In the genomic region with DNA sequence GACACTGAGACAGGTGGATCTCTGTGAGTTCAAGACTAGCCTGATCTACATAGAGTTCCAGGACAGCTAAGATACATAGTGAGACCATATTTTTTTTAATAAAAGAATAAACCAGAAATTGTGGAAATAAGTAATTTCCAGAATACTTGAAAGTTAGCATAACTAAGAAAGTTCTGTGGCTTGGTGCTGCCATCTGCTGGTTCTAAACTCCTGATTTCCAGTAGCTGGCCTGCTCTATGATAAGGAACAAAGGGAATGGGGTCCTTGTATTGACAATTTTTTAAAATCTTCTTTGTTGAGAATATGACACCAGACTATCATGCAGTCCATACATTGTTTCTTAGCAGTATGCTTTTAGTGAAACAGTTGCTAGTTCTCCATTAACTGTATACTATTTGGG, we compare ENCODE assay signal across 11 mouse cellular contexts. TPM values are rescaled to one million over a fixed set of nuclear protein-coding genes. Genes with fewer than 3 reads are reported as not detected.
DNase-seq lines count a peak whose midpoint lies in the region; ATAC-seq lines count a peak whose summit lies in the region.
"Had no signal": no experiment of that assay in that cellular context is flagged by ENCODE, and none has a peak within 500 bp of the region (broad histone marks: within the 10 kb centered on the region; RNA-seq: fewer than 3 reads in every experiment).

No protein-coding gene starts in this region.

- H3K9me3 ChIP-seq in forebrain, embryonic 14.5 days (replicated peaks; ENCODE audit: control insufficient read depth, low read length), result no peaks in the 10 kb centered on the region
- H3K9me3 ChIP-seq in forebrain, embryonic 16.5 days (ENCODE audit: control insufficient read depth, low read length), result no peaks in the 10 kb centered on the region
- H3K9me3 ChIP-seq in embryonic facial prominence, embryonic 14.5 days (ENCODE audit: control insufficient read depth, low read length), result no peaks in the 10 kb centered on the region
- H3K9me3 ChIP-seq: embryonic facial prominence, embryonic 12.5 days; liver, embryonic 13.5 days had no signal

- ATAC-seq in forebrain, embryonic 14.5 days, result no peak
- no peak for ATAC-seq in forebrain, embryonic 16.5 days
- ATAC-seq in embryonic facial prominence, embryonic 14.5 days (ENCODE audit: low read depth), result no peak

- H3K27me3 ChIP-seq in forebrain, embryonic 14.5 days (replicated peaks; ENCODE audit: control insufficient read depth, insufficient read depth, low read length), result no peaks in the 10 kb centered on the region
- H3K27me3 ChIP-seq in forebrain, embryonic 16.5 days (replicated peaks; ENCODE audit: control insufficient read depth, insufficient read depth, low read length), result no peaks in the 10 kb centered on the region
- H3K27me3 ChIP-seq in embryonic facial prominence, embryonic 14.5 days (replicated peaks; ENCODE audit: control insufficient read depth, insufficient read depth, low read length), result no peaks in the 10 kb centered on the region
- H3K27me3 ChIP-seq: embryonic facial prominence, embryonic 12.5 days; liver, embryonic 13.5 days had no signal

- peaks cover 10% of the 10 kb centered on the region for H3K4me1 ChIP-seq in forebrain, embryonic 14.5 days (ENCODE audit: control insufficient read depth, insufficient read depth, low read length)
- H3K4me1 ChIP-seq in forebrain, embryonic 16.5 days (replicated peaks; ENCODE audit: control insufficient read depth, insufficient read depth, low read length), result peaks cover 8% of the 10 kb centered on the region
- no peaks in the 10 kb centered on the region for H3K4me1 ChIP-seq in embryonic facial prominence, embryonic 14.5 days (ENCODE audit: control insufficient read depth, insufficient read depth, low read length)
- H3K4me1 ChIP-seq: embryonic facial prominence, embryonic 12.5 days; liver, embryonic 13.5 days had no signal

- H3K4me2 ChIP-seq in forebrain, embryonic 14.5 days (ENCODE audit: low read length), result no peak overlapping the region
- no peak overlapping the region for H3K4me2 ChIP-seq in forebrain, embryonic 16.5 days (ENCODE audit: low read length)
- no peak overlapping the region for H3K4me2 ChIP-seq in embryonic facial prominence, embryonic 14.5 days (ENCODE audit: low read depth, low read length)
- H3K4me2 ChIP-seq: embryonic facial prominence, embryonic 12.5 days; liver, embryonic 13.5 days had no signal

- H3K4me3 ChIP-seq in forebrain, embryonic 14.5 days (ENCODE audit: low read depth, low read length), result no peak overlapping the region
- H3K4me3 ChIP-seq in forebrain, embryonic 16.5 days (replicated peaks; ENCODE audit: low read length), result no peak overlapping the region
- no peak overlapping the region for H3K4me3 ChIP-seq in embryonic facial prominence, embryonic 14.5 days (ENCODE audit: low read depth, low read length)
- H3K4me3 ChIP-seq: embryonic facial prominence, embryonic 12.5 days; liver, embryonic 13.5 days had no signal

- DNase-seq in forebrain, embryonic 14.5 days (ENCODE audit: low spot score), result peak; percentile 59
- peak; percentile 17 for DNase-seq in left cerebral cortex, postnatal 4 days
- DNase-seq in left cerebral cortex, adult 8-10 months (ENCODE audit: low spot score in 2 of 2), result no peak
- peak; percentile 28 for DNase-seq in CD4-positive helper T cell, adult 2 months (ENCODE audit: low read depth, low spot score)
- DNase-seq in embryonic facial prominence, embryonic 14.5 days (ENCODE audit: low spot score), result peak; percentile 50
- DNase-seq in spleen, adult 12 weeks (ENCODE audit: low spot score), result no peak
- no peak for DNase-seq in frontal cortex, postnatal 14 days (ENCODE audit: low spot score in 2 of 2)
- DNase-seq: liver, embryonic 13.5 days had no signal

- no peak overlapping the region for H3K27ac ChIP-seq in forebrain, embryonic 14.5 days (ENCODE audit: low read depth, low read length)
- no peak overlapping the region for H3K27ac ChIP-seq in forebrain, embryonic 16.5 days (ENCODE audit: low read length)
- H3K27ac ChIP-seq in embryonic facial prominence, embryonic 14.5 days (replicated peaks; ENCODE audit: low read depth, low read length), result no peak overlapping the region
- H3K27ac ChIP-seq: embryonic facial prominence, embryonic 12.5 days; liver, embryonic 13.5 days had no signal

- no peak overlapping the region for H3K9ac ChIP-seq in forebrain, embryonic 14.5 days (ENCODE audit: low read length)
- no peak overlapping the region for H3K9ac ChIP-seq in forebrain, embryonic 16.5 days (replicated peaks; ENCODE audit: low read depth, low read length)
- H3K9ac ChIP-seq in embryonic facial prominence, embryonic 14.5 days (ENCODE audit: low read depth, low read length), result no peak overlapping the region
- H3K9ac ChIP-seq: embryonic facial prominence, embryonic 12.5 days; liver, embryonic 13.5 days had no signal

- intact Hi-C loops in left cerebral cortex, postnatal 4 days (cut with DNase I), result loop anchor here (10.0 kb wide), 1 partner anchor 164 kb away; no protein-coding TSS in a partner anchor

- peaks cover 38% of the 10 kb centered on the region for H3K36me3 ChIP-seq in forebrain, embryonic 14.5 days (ENCODE audit: control insufficient read depth, insufficient read depth, low read length)
- no peaks in the 10 kb centered on the region; the same call in 1 of the 2 replicates for H3K36me3 ChIP-seq in forebrain, embryonic 16.5 days (ENCODE audit: control insufficient read depth, insufficient read depth)
- peaks cover 41% of the 10 kb centered on the region for H3K36me3 ChIP-seq in embryonic facial prominence, embryonic 14.5 days (ENCODE audit: control insufficient read depth, insufficient read depth, low read length)

RNA-seq across cellular contexts. Expression of gene Kcnh3, which starts 25.9 kb away (rescaled TPM):
- polyA plus RNA-seq in forebrain, embryonic 14.5 days (2014; fragmentation: Nextera tagmentation; extraction: Ambion mirVana), result 3.3 and 3.6 TPM in 2 replicates
- 4.5 and 5.6 TPM in 2 replicates for polyA plus RNA-seq in forebrain, embryonic 16.5 days (2015; fragmentation: Nextera tagmentation; extraction: Ambion mirVana)
- total RNA-seq in left cerebral cortex, postnatal 4 days (2021), result 10 to 100 TPM; 66.6 to 67.3 TPM
- total RNA-seq in left cerebral cortex, adult 8-10 months (2022), result 100 to 1,000 TPM; 141 to 172 (median 154) TPM
- polyA plus RNA-seq in embryonic facial prominence, embryonic 14.5 days (2014; fragmentation: Nextera tagmentation; extraction: Ambion mirVana), result 1.5 TPM in 2 replicates
- total RNA-seq: hematopoietic stem cell, adult 5-6 weeks had no signal

RNA-seq across cellular contexts. Expression of gene Mcrs1, which starts 53.0 kb away (rescaled TPM):
- polyA plus RNA-seq in forebrain, embryonic 14.5 days (2014; fragmentation: Nextera tagmentation; extraction: Ambion mirVana), result 241 and 247 TPM in 2 replicates
- polyA plus RNA-seq in forebrain, embryonic 16.5 days (2015; fragmentation: Nextera tagmentation; extraction: Ambion mirVana), result 207 and 220 TPM in 2 replicates
- total RNA-seq in left cerebral cortex, postnatal 4 days (2021), result 100 to 1,000 TPM; 136 to 139 TPM
- 10 to 100 TPM; 86.7 to 96.0 (median 87.8) TPM for total RNA-seq in left cerebral cortex, adult 8-10 months (2022)
- 115 and 130 TPM in 2 replicates for polyA plus RNA-seq in embryonic facial prominence, embryonic 14.5 days (2014; fragmentation: Nextera tagmentation; extraction: Ambion mirVana)

Comparison
In these comparisons a context has a peak if more than half of its experiments do, and no peak if none do; other contexts are left out.
1. DNase-seq: peak in forebrain, embryonic 14.5 days (single experiment), left cerebral cortex, postnatal 4 days (single experiment), CD4-positive helper T cell, adult 2 months (single experiment) and embryonic facial prominence, embryonic 14.5 days (single experiment); none in left cerebral cortex, adult 8-10 months (0 of 2), spleen, adult 12 weeks (single experiment) and frontal cortex, postnatal 14 days (0 of 2).